Mouse (Mus musculus) brain, embryonic 14.5 days (tissue): ENCODE results near the gene Naaladl2.

ENCODE experiments used
- CTCF ChIP-seq: fragments of 200-500 bp; IDR thresholded peaks from 2 replicates; pipeline ENCODE4 v1.5.1; 2012; ENCODE audit warnings: inconsistent platforms, mild to moderate bottlenecking, moderate library complexity, borderline replicate concordance; ENCODE audit not compliant: insufficient read depth, insufficient read length; ENCODE audit errors: extremely low read depth
- POLR2A ChIP-seq: fragments of 200-500 bp; IDR thresholded peaks from 2 replicates; pipeline ENCODE4 v1.6.1; 2012; ENCODE audit warnings: mild to moderate bottlenecking, inconsistent platforms, borderline replicate concordance; ENCODE audit not compliant: poor library complexity, insufficient read depth, insufficient read length, severe bottlenecking; ENCODE audit errors: extremely low read depth

- no peak for TF ChIP-seq CTCF
- no peak for TF ChIP-seq POLR2A
Measured at GRCm38 (mm10) chr3:24391311-24391710, 752.8 kb downstream of the Naaladl2 start.
